Mouse (Mus musculus) layer of hippocampus, adult 2 months (tissue): ENCODE measurements around the gene Neurod1. TPM values are rescaled to one million over a fixed set of nuclear protein-coding genes. Genes with fewer than 3 reads are reported as not detected.

Source experiments
- DNase-seq, 2 experiments: peaks; one replicate each; pipeline ENCODE4 v3.0.0; 2022; ENCODE audit warnings: low spot score in 2 of 2
- H3K27ac ChIP-seq: fragments of 200-600 bp; 2 replicates; pipeline ENCODE4 v1.8.1; 2022
- H3K4me3 ChIP-seq: fragments of 200-600 bp; 2 replicates; pipeline ENCODE4 v1.8.1; 2022; ENCODE audit warnings: mild to moderate bottlenecking
- CTCF ChIP-seq: fragments of 200-600 bp; conservative IDR thresholded peaks from 2 replicates; pipeline ENCODE4 v1.8.1; 2022; ENCODE audit warnings: antibody characterized with exemption, mild to moderate bottlenecking, moderate library complexity
- total RNA-seq, 2 experiments: library from RNA; stranded (reverse); gene quantifications; 2 replicates each; pipeline ENCODE4 v1.2.3; 2021

Neurod1 gene
- total RNA-seq, 2 experiments from 2014 or later: 32.7 to 33.1 TPM

DNA sequence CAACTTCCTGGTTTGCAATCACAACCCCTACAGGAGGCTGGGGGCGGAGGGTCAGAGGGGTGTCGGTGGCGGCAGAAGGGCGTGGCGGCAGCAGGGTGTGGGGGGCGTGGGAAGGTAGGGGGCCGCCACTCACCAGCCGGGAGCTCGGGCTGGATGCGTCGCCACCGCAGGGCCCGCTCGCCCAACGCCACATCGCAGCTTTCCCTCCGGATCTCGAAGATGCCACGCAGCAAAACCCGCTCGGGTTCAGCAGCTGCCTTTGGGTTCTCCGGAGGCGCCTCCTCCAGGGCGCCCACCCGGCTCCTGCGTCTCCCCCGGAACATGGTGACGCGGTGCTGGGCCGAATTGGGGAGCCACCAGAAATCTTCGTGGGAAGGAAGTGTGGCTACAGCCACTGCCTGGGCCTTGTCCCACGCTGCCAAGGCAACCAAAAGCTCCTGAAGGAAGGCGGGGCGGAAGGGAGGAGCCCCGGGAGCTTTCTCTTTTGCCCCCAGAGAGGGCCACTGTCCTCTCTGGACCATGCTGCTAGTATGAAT is 27.9 kb downstream of the Neurod1 start:
- TF ChIP-seq CTCF: no peak
- DNase-seq: no peak
- H3K27ac ChIP-seq: peak overlapping the region; percentile 65
- H3K4me3 ChIP-seq: peak overlapping the region; percentile 56

DNA sequence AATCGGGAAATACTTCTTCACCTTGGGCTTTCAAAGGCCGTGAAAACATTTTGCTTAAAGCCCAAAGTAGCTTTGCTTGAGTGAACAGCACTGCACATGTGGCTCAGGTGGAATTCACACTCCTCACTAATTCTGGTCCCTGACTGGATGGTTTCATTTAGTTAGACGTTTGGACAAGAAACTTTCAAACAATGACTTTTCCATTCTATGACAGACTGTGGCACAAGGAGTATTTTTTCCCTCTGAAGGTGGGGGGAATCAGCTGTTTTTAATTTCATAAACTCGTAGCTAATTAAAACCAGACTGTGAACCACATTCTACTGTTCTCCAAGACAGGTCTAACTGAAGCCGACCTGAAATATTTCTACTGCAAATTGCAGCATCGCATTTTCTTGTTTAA is 28.5 kb downstream of the Neurod1 start:
- DNase-seq: no peak
- H3K27ac ChIP-seq: no peak overlapping the region
- no peak for TF ChIP-seq CTCF
- peak overlapping the region; percentile 56 for H3K4me3 ChIP-seq

DNA sequence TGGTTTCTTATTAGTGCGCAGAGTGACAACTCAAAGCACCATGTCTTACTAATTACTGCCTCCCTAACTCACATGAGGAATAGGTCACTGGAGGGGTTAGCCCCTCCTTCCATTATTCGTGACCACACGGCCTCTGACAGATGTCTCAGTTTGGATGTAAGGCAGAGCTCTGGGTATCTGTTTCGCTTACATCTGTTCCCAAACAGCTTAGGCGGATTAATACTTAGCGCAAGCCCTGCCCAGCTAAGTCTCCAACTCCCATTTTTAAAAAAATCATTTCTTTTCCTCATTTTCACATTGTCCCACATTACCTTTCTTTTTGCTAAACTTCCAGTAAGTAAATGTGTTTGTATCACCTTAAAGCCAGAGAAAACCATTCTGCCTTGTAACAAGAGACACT is 34.9 kb downstream of the Neurod1 start:
- no peak for TF ChIP-seq CTCF
- H3K4me3 ChIP-seq: no peak overlapping the region
- H3K27ac ChIP-seq: no peak overlapping the region
- DNase-seq: no peak

DNA sequence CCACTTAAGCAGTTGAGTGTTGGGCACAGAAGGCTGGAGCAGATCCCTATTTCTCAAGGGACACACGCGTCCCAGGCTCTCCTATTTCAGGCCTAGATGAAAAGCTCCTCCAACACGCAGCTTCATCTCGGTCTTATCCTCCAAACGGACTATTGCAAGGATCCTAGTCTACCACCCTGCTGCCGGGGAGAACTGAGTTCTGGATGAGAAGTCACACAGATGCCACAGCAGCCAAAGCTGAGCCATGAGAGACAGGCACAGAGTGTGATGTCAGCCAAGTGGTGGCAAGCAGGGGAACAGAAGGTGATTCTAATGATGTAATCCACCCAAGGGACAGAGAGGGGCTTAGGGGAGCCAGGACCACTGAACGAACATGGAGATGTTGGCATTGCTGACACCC is 42.0 kb downstream of the Neurod1 start:
- no peak for DNase-seq
- TF ChIP-seq CTCF: no peak
- Histone ChIP-seq H3K27ac (no peak overlapping the region), H3K4me3 (no peak overlapping the region)

DNA sequence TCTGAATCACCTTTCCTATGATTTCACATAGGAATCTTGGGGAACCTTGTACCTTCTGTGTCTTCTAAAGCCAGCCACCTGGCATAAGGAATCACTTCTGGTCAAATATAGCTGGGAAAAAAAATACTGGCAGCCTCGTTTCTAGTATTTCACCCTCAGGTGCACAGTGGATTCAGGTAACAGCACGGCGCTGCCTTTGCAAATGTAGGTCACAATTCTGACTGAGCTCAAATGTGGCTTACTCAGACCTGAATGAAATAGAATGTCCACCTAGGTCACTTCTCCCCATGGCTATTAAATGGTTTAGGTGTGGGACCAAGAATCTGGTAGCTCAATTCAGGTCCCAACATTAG is 45.7 kb downstream of the Neurod1 start:
- TF ChIP-seq CTCF: no peak

DNA sequence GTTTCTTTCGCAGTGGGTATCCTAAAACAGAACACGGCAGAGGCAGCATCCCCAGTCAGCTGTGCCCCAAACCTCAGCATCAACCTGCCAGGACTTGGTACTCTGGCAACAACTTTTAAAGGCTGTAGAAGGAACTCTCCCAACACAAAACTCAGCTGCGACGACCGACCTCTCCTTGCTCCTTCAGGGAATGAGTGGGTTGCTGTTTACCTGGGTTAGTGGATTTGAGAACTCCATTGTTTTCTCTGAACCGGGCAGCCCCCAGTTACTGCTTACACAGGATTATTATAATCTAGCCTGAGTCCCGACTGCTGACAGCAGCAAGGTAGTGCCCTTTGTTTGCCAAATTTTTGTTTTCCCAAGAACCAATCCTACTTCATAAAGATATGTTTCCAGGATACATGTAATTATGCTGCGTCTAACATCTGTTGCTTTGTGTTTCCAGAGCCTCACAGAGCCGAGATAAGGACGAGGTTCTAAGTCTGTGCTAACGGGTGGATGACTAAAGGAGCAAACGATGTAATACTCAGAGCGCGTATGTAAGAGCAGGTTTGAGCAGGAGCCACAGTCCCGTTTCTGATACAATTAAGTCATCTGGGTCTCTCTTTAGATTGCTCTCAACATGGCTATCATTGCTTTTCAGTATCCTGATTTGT is 46.2 kb downstream of the Neurod1 start:
- DNase-seq: no peak
- no peak overlapping the region for H3K4me3 ChIP-seq
- no peak overlapping the region for H3K27ac ChIP-seq
- TF ChIP-seq CTCF: no peak

More for the DNA sequence above, 45.7 kb downstream of the Neurod1 start:
- no peak overlapping the region for H3K27ac ChIP-seq
- DNase-seq: no peak
- H3K4me3 ChIP-seq: no peak overlapping the region

DNA sequence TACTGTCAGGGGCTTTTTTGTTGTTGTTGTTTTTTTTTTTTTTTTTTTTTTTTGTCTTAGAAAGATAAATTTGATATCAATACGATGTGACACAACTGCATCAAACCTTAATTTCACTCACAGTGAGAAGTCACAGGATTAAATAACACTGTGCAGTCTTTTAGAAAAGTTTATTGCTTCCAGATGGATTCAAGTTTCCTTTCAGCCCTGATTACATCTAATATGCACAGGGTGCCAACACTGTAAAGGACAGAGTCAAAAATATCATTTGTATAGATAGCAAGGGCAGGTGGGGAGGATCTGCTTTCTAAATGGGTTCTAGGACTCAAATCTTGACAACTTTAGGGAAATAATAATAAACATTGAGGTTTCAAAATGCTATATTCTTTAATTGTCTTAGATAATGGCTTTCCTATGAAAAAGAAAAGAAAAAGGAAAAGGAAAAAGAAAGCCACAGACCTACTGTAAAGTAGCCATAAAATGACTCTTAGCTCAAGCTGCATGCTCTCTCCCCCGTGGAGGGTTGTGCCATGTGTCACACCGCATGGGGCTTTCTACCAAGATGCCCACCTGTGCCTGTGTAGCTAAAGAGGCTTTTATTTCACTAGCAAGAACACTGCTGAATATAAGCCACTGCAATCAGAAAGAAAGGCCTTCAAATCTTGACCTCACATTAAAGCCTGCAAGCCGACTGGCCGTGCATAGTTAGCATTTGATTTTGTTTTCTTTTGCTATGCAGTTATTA is 50.7 kb downstream of the Neurod1 start:
- Histone ChIP-seq H3K27ac (no peak overlapping the region), H3K4me3 (no peak overlapping the region)
- no peak for TF ChIP-seq CTCF
- DNase-seq: no peak

Other genes starting within 250 kb of the Neurod1 start
- 10 to 100 TPM; 25.9 to 28.6 TPM for gene Itga4, start 201.3 kb downstream of the Neurod1 start, total RNA-seq
- gene Cerkl, start within 50 bp of the Neurod1 start, total RNA-seq: 10 to 100 TPM in 1 of 2 experiments, 1 to 10 TPM in 1; 7.0 to 10.4 TPM
- 10 to 100 TPM; 41.4 to 44.0 TPM for gene Itprid2, start 178.6 kb upstream of the Neurod1 start, total RNA-seq